Mouse (Mus musculus) ovary, postnatal 14 days (tissue): ENCODE results near the gene Tmem150b.
A peak's percentile ranks its signal among the peaks of the same experiment; 100 is the strongest.

Source experiments
- DNase-seq: peaks from one replicate; pipeline ENCODE4 v3.0.0; 2022; ENCODE audit warnings: low spot score

Tmem150b gene

DNA sequence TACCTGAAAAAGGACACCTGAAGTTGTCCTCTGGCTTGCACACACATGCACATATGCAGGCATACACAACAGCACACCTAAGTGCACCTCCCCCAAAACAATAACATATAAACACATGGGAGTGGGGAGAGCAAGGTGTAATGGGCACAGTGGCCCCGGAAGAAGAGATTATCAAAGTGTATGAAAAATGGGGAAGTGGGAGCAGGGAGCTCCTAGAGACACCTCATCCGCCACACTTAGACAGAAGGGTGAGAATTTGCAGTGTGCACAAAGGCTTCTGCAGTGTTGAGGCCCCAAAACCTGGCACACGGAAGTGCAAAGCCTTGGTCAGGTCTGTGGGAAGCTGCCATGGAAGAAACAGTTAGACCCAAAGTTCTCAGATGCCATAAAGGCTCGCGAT, 6.0 kb upstream of the Tmem150b start:
- DNase-seq, result no peak

GRCm38 (mm10) chr7:4724359-4724758, 690 bp downstream of the Tmem150b start:
- DNase-seq, result no peak

- no peak for DNase-seq
Observed at GRCm38 (mm10) chr7:4723508-4723907, 1.5 kb downstream of the Tmem150b start.

- no peak for DNase-seq
Observed at GRCm38 (mm10) chr7:4719276-4719675, 5.8 kb downstream of the Tmem150b start.

GRCm38 (mm10) chr7:4716955-4717354, 8.1 kb downstream of the Tmem150b start:
- DNase-seq, result no peak

GRCm38 (mm10) chr7:4712594-4712993, 12.5 kb downstream of the Tmem150b start:
- DNase-seq, result no peak

- DNase-seq, result peak; percentile 27
Observed at GRCm38 (mm10) chr7:4705098-4705497, 20.0 kb downstream of the Tmem150b start.

GRCm38 (mm10) chr7:4703195-4703594, 21.9 kb downstream of the Tmem150b start:
- DNase-seq, result no peak

DNA sequence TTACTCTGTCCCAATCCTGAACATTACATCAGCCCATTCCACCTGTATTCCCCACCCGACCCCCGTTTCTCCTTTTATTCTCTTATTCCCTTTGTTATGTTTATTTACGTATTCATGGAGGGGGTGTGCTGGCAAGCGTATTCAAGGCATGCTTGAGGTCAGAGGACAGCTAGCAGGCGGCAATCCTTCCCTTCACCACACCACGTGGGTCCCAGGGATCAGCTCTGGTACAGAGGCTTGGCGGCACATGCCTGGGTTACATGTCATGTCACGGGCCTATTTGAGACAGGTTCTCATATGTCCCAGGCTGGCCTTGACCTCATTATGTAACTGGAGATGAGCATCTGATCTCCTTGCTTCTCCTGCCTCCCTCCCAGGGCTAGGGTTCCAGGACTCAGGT, 22.7 kb downstream of the Tmem150b start:
- no peak for DNase-seq

GRCm38 (mm10) chr7:4693004-4693403, 32.0 kb downstream of the Tmem150b start:
- no peak for DNase-seq

DNA sequence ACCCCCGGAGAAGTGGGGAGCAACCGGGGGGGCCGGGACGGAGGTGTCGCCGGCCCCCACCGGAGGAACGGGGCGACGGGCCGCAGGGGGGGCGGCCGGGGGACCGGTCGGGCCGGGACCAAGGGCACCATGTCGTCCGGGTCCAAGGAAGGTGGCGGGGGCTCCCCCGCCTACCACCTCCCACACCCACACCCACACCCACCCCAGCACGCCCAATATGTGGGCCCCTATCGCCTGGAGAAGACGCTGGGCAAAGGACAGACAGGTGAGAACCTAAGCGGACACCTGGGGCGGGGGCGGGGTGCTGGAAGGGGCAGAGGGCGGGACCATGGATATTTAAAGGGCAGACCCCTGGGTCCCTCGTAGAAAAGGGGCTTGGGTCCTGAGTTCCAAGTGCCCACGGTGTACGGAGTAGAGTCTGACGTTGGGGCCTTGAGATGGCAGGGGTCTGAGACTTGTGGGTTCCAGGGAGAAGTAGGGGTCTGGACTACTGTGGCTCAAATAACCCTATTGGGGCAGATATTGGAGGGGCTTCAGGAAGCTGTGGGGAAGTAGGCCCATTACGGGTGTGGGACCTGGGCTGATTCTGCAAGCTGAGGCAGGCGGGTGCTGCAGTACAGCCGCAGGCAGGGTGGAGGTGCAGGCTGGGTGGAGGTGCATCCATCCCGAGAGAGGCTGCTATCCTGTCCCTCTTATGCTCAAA, 33.9 kb downstream of the Tmem150b start:
- DNase-seq, result peak; percentile 6

- DNase-seq, result peak; percentile 64
Observed at GRCm38 (mm10) chr7:4690387-4690786, 34.7 kb downstream of the Tmem150b start, which contains the start of gene Brsk1. Gene Brsk1, plus strand, starts transcription at chr7:4690604.

DNA sequence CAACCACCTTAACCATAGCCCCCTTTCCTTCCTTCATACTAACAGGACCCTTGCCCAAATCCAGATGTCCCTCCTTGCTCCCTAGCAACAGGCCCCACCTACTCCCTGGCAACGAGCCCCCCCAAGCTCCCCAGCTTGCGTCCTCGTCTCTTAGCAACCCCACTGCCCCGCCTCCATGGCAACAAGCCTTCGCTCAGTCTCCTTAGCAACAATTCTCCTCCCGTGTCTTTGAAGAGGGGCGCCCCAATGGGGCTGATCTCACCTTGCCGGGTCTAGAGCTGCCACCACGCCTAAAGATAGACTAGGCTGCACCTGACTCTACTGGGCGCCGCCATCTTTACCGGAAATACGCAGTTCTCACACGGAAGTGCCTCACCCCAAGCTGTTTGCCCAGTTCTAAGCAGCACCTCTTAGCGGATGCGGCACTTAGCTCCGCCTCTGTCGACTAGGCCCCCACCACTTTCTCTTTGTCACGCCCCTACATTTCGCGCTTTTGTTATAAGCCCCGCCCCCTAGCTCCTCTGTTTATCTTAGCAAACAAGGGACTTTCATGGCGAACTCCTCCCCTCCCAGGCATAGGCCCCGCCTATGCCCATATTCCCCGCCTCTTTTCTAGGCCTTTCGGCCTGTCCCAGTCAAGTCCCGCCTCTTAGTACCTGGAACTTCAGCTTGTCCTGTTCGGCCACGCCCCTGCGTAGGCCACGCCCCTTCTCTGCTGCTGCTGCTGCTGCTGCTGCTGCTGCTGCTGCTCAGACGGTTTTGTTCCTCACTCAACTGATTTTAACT, 40.2 kb downstream of the Tmem150b start, which contains the start of gene Hspbp1:
Gene Hspbp1 (minus strand): TSS at position 437 of the 786 bp plus-strand sequence.
- peak; percentile 86 for DNase-seq

DNA sequence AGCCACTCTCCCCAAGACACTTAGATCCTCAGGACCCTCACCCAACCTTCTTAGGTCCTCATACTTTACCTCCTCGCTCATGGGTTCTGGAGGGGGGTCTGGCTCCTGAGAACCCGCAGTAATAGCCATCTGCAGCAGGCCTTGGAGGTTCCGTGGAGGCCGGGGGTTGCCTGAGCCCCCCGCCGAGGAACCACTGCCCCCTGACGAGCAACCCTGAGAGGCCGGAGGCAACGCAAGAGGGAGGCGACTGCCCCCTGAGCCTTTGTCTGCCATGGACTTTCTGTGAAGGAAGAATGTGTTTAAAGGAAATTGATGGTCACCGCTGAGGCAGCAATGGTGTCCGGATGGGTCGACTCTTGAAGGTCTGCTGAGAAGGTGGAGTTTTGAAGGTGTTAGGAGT, 40.8 kb downstream of the Tmem150b start:
- DNase-seq, result no peak

DNA sequence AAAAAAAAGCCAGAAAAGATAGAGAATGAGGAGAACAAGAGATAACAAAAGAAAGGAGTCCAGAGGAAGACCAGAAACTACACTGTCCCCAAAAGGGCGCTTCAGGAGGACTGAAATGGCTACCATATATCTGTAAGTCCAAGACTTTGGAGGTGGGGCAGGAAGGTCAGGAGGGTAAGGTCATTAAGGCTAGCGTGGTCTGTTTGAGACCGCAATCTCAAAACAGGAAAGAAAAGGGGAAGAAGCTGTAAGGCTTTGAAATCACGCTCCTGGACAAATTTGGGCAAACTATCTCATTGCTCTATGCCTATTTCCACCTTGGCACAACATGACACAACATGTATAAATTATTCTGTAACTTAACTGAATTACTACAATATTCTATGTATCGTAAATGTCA, 41.7 kb downstream of the Tmem150b start:
- DNase-seq, result no peak

DNA sequence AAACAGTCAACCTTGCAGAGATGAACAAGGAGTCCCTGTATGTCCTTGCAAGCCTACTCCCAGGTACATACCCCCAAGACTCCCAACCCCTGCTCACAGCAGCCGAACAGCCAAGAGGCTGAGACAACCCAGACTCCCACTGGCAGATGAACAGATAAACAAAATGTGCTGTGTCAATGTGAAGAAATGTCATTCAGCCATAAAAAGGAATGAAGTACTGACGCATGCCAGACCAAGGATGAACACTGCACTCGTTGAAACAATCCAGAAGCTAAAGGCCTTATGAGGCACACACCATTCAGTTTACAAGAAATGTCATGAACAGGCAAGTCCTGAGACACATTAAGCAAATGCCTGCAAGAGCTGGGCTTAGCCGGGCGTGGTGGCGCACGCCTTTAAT, 49.8 kb downstream of the Tmem150b start:
- no peak for DNase-seq

GRCm38 (mm10) chr7:4674114-4674731, 50.8 kb downstream of the Tmem150b start:
- DNase-seq, result no peak

GRCm38 (mm10) chr7:4671956-4672355, 53.1 kb downstream of the Tmem150b start:
- no peak for DNase-seq

DNA sequence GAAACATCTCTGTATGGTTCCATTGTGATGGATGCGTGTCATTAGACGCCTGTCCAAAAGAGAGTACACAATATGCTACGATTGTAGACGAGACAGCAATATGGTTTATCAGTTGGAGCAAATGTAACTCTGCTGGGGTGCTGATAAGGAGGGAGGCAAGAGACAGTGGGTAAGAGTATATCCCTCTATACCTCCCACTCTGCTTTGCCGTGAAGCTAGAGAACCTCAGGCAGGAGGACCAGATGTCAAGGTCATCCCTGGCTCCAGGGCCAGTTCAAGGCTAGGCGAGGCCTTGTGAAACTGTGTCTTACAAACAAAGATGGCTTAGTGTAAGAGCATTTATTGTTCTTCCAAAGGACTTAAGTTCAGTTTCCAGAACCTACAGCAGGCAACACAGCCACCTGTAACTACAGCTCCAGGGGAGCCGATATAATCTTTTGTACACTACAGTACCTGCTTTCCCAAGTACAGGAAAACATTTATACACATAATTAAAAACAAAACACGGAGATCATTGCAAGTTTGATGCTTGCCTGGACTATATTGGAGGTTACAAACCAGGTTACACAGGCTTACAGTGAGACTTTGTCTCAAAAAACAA, 54.3 kb downstream of the Tmem150b start:
- no peak for DNase-seq

DNA sequence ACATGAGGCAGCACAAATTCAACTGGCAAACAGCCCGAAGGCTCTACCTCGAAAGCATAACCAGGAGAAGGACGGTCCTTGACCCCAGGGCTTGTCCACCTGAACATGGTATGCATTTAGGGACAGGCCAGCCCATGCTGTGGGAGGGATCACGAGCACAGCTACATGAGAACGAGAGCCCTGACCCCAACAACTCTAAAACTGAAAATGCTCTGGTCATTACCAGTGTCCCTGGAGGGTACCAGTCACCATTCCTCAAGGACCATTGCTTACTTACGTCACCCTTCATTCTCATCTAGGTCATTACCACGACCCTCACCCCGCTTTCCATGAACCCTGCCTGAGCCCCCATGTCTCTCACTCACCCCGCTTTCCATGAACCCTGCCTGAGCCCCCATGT, 55.9 kb downstream of the Tmem150b start:
- no peak for DNase-seq

GRCm38 (mm10) chr7:4668506-4668905, 56.5 kb downstream of the Tmem150b start:
- no peak for DNase-seq

DNA sequence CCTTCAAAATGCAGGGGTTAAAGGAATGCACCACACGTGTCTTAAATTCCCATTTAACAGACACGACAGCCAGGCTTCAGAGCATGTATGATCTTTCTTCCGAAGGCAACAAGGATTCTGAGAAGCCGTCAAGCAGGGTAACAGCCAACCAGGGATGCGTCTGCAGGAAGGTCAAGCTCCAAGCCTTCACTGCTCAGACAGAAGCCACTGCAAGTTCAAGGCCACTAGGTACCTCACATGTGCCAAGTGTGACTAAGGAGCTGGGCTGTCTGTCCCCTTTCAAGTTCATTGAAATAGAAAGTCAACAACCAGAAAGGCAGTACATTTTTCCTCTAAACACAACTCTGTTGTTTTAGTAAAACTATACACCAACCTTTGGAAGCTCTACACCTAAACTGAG, 58.2 kb downstream of the Tmem150b start:
- DNase-seq, result no peak

- no peak for DNase-seq
Observed at GRCm38 (mm10) chr7:4663742-4664141, 61.3 kb downstream of the Tmem150b start.
